Mouse (Mus musculus) cerebellum, adult 2 months (tissue): ENCODE data around the gene Gm19402.

Experiments
- CTCF ChIP-seq: fragments of 200-500 bp; IDR thresholded peaks from 2 replicates; pipeline ENCODE4 v1.5.1; 2011; ENCODE audit warnings: low read depth, mild to moderate bottlenecking, control low read depth, low read length, moderate library complexity, borderline replicate concordance; ENCODE audit not compliant: insufficient read depth
- POLR2A ChIP-seq: fragments of 200-500 bp; IDR thresholded peaks from 2 replicates; pipeline ENCODE4 v1.6.1; 2011; ENCODE audit warnings: low read length, control low read depth, borderline replicate concordance; ENCODE audit not compliant: insufficient read depth

- TF ChIP-seq CTCF, result no peak
- no peak for TF ChIP-seq POLR2A
Observed at GRCm38 (mm10) chr10:77715507-77715906, 24.9 kb upstream of the Gm19402 start, which contains the start of gene Gm10142.
